Mouse (Mus musculus): ENCODE measurements around the gene Mxi1. TPM values are rescaled to one million over a fixed set of nuclear protein-coding genes. Genes with fewer than 3 reads are reported as not detected.

The Mxi1 gene
- polyA plus RNA-seq, 1 experiment from 2014 or later: 37.2 TPM

GRCm38 (mm10) chr19:53318143-53319132, 8.1 kb downstream of the Mxi1 start:
- Histone ChIP-seq H3K27me3 (ENCODE audit: control insufficient read depth, insufficient read depth, low read depth, low read length) (no peaks in the 10 kb centered on the region), H3K9ac (ENCODE audit: low read depth, low read length) (no peak overlapping the region), H3K4me3 (ENCODE audit: low read depth, low read length) (no peak overlapping the region), H3K4me1 (ENCODE audit: control insufficient read depth, insufficient read depth, low read length) (peaks cover 11% of the 10 kb centered on the region), H3K4me2 (ENCODE audit: low read length) (no peak overlapping the region), H3K36me3 (ENCODE audit: control insufficient read depth, insufficient read depth, low read length) (no peaks in the 10 kb centered on the region), H3K9me3 (replicated peaks; ENCODE audit: control insufficient read depth, low read length, poor library complexity, severe bottlenecking) (no peaks in the 10 kb centered on the region), H3K27ac (ENCODE audit: low read length) (no peak overlapping the region)
- 82% methylated on average over 16 of the region's 16 CpGs for WGBS
- ATAC-seq: no peak

- H3K9ac ChIP-seq (ENCODE audit: low read depth, low read length): no peak overlapping the region
- H3K4me2 ChIP-seq (ENCODE audit: low read length): no peak overlapping the region
- no peaks in the 10 kb centered on the region for H3K36me3 ChIP-seq (ENCODE audit: control insufficient read depth, insufficient read depth, low read length)
- peaks cover 6% of the 10 kb centered on the region for H3K4me1 ChIP-seq (ENCODE audit: control insufficient read depth, insufficient read depth, low read length)
- no peaks in the 10 kb centered on the region for H3K9me3 ChIP-seq (replicated peaks; ENCODE audit: control insufficient read depth, low read length, poor library complexity, severe bottlenecking)
- H3K27me3 ChIP-seq (ENCODE audit: control insufficient read depth, insufficient read depth, low read depth, low read length): no peaks in the 10 kb centered on the region
- WGBS: 80% methylated on average over 9 of the region's 9 CpGs
- H3K27ac ChIP-seq (ENCODE audit: low read length): no peak overlapping the region; the same call in 1 of the 2 replicates
- H3K4me3 ChIP-seq (ENCODE audit: low read depth, low read length): no peak overlapping the region
- ATAC-seq: no peak
Measured at GRCm38 (mm10) chr19:53320264-53321110, 10.2 kb downstream of the Mxi1 start.

- Histone ChIP-seq H3K4me3 (ENCODE audit: low read depth, low read length) (no peak overlapping the region), H3K4me1 (ENCODE audit: control insufficient read depth, insufficient read depth, low read length) (peaks cover 14% of the 10 kb centered on the region), H3K9me3 (replicated peaks; ENCODE audit: control insufficient read depth, low read length, poor library complexity, severe bottlenecking) (no peaks in the 10 kb centered on the region), H3K27me3 (ENCODE audit: control insufficient read depth, insufficient read depth, low read depth, low read length) (no peaks in the 10 kb centered on the region), H3K27ac (ENCODE audit: low read length) (no peak overlapping the region), H3K9ac (ENCODE audit: low read depth, low read length) (no peak overlapping the region), H3K36me3 (ENCODE audit: control insufficient read depth, insufficient read depth, low read length) (no peaks in the 10 kb centered on the region), H3K4me2 (ENCODE audit: low read length) (no peak overlapping the region)
- 88% methylated on average over 10 of the region's 10 CpGs for WGBS
- no peak for ATAC-seq
Measured at GRCm38 (mm10) chr19:53321273-53321672, 11.0 kb downstream of the Mxi1 start.

- no peak overlapping the region for H3K27ac ChIP-seq (ENCODE audit: low read length)
- peaks cover 16% of the 10 kb centered on the region for H3K4me1 ChIP-seq (ENCODE audit: control insufficient read depth, insufficient read depth, low read length)
- H3K4me3 ChIP-seq (ENCODE audit: low read depth, low read length): no peak overlapping the region
- no peak overlapping the region for H3K4me2 ChIP-seq (ENCODE audit: low read length)
- no peaks in the 10 kb centered on the region for H3K9me3 ChIP-seq (replicated peaks; ENCODE audit: control insufficient read depth, low read length, poor library complexity, severe bottlenecking)
- ATAC-seq: no peak
- H3K36me3 ChIP-seq (ENCODE audit: control insufficient read depth, insufficient read depth, low read length): no peaks in the 10 kb centered on the region
- H3K9ac ChIP-seq (ENCODE audit: low read depth, low read length): no peak overlapping the region
- 96% methylated on average over 12 of the region's 12 CpGs for WGBS
- no peaks in the 10 kb centered on the region for H3K27me3 ChIP-seq (ENCODE audit: control insufficient read depth, insufficient read depth, low read depth, low read length)
Measured at GRCm38 (mm10) chr19:53322438-53323048, 12.2 kb downstream of the Mxi1 start.

- Histone ChIP-seq H3K9me3 (replicated peaks; ENCODE audit: control insufficient read depth, low read length, poor library complexity, severe bottlenecking) (no peaks in the 10 kb centered on the region), H3K4me3 (ENCODE audit: low read depth, low read length) (no peak overlapping the region), H3K27ac (ENCODE audit: low read length) (no peak overlapping the region), H3K27me3 (ENCODE audit: control insufficient read depth, insufficient read depth, low read depth, low read length) (no peaks in the 10 kb centered on the region), H3K4me1 (ENCODE audit: control insufficient read depth, insufficient read depth, low read length) (peaks cover 16% of the 10 kb centered on the region), H3K36me3 (ENCODE audit: control insufficient read depth, insufficient read depth, low read length) (no peaks in the 10 kb centered on the region), H3K9ac (ENCODE audit: low read depth, low read length) (no peak overlapping the region), H3K4me2 (ENCODE audit: low read length) (no peak overlapping the region; the same call in 1 of the 2 replicates)
- ATAC-seq: no peak
- WGBS: 46% methylated on average over 6 of the region's 6 CpGs
Measured at GRCm38 (mm10) chr19:53324866-53325265, 14.5 kb downstream of the Mxi1 start.

GRCm38 (mm10) chr19:53325578-53326295, 15.4 kb downstream of the Mxi1 start:
- Histone ChIP-seq H3K27me3 (ENCODE audit: control insufficient read depth, insufficient read depth, low read depth, low read length) (no peaks in the 10 kb centered on the region), H3K9me3 (replicated peaks; ENCODE audit: control insufficient read depth, low read length, poor library complexity, severe bottlenecking) (no peaks in the 10 kb centered on the region), H3K36me3 (ENCODE audit: control insufficient read depth, insufficient read depth, low read length) (no peaks in the 10 kb centered on the region), H3K9ac (ENCODE audit: low read depth, low read length) (peak overlapping the region; percentile 59), H3K4me1 (ENCODE audit: control insufficient read depth, insufficient read depth, low read length) (peaks cover 21% of the 10 kb centered on the region), H3K27ac (ENCODE audit: low read length) (peak overlapping the region; percentile 46; the same call in 1 of the 2 replicates), H3K4me3 (ENCODE audit: low read depth, low read length) (peak overlapping the region; percentile 27), H3K4me2 (ENCODE audit: low read length) (peak overlapping the region; percentile 68)
- ATAC-seq: no peak
- WGBS: 13% methylated on average over 27 of the region's 27 CpGs

- Histone ChIP-seq H3K4me3 (ENCODE audit: low read depth, low read length) (no peak overlapping the region), H3K9me3 (replicated peaks; ENCODE audit: control insufficient read depth, low read length, poor library complexity, severe bottlenecking) (no peaks in the 10 kb centered on the region), H3K4me2 (ENCODE audit: low read length) (no peak overlapping the region), H3K27me3 (ENCODE audit: control insufficient read depth, insufficient read depth, low read depth, low read length) (no peaks in the 10 kb centered on the region), H3K9ac (ENCODE audit: low read depth, low read length) (no peak overlapping the region), H3K4me1 (ENCODE audit: control insufficient read depth, insufficient read depth, low read length) (peaks cover 24% of the 10 kb centered on the region), H3K36me3 (ENCODE audit: control insufficient read depth, insufficient read depth, low read length) (peaks cover 3% of the 10 kb centered on the region; the same call in 1 of the 2 replicates), H3K27ac (ENCODE audit: low read length) (0 out of 2 replicates have a peak overlapping the region, but pooled peaks have one; percentile 32)
- ATAC-seq: no peak
- WGBS: 62% methylated on average over 9 of the region's 9 CpGs
Measured at GRCm38 (mm10) chr19:53328116-53328515, 17.8 kb downstream of the Mxi1 start.

Data from midbrain, embryonic 16.5 days (tissue).